8 mouse cellular contexts compared by ENCODE assay signal in the genomic region with DNA sequence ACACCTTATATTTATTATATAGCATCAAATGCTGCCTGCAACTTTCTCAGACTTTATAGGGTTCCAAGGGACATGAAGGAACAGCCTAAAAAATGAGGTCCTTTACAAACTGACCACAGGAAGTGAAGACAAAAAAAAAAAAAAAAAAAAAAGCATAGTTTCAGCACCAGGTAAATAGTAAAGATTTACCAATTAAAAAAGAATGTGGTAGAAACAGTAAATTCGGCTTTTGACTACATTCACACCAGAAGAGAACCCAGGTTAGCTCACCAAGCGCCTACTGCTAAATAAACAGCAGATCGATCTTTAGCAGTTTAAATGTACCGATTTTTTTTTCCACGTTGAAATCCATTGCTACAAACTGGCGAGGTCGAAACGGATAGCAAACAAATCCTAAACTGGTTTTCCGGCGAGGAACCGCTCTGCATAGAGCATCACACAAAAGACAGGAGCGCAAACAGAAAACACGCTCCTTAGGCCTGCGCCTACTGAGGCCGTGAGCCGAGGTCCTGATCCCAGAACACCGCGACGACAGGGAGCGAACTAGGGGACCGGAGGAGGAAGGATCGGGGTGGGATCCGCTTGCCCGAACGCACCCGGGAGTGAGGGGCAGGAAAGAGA. TPM values are rescaled to one million over a fixed set of nuclear protein-coding genes. Genes with fewer than 3 reads are reported as not detected.
DNase-seq lines count a peak whose midpoint lies in the region; ATAC-seq and TF ChIP-seq lines count a peak whose summit lies in the region.

No protein-coding gene starts in this region.

- DNase-seq in left cerebral cortex, adult 2 months (ENCODE audit: extremely low spot score in 1 of 2, low spot score in 2 of 2) = no peak
- no peak for DNase-seq in left cerebral cortex, postnatal 10 days (ENCODE audit: extremely low spot score in 1 of 2, low spot score in 2 of 2)
- DNase-seq in c-Kit-positive CD71-negative TER-119-negative erythroid progenitor cells, embryonic 14.5 days (ENCODE audit: low read depth) = peak; percentile 28
- DNase-seq in midbrain, embryonic 11.5 days (ENCODE audit: low spot score, missing footprints) = peak; percentile 98
- no peak for DNase-seq in adrenal gland, adult 2 months
- DNase-seq in gastrocnemius, adult 8-10 months (ENCODE audit: low spot score in 2 of 2) = no peak
- no peak for DNase-seq in kidney, adult 9 months

- H3K36me3 ChIP-seq in hindbrain, embryonic 13.5 days = no peaks in the 10 kb centered on the region
- no peaks in the 10 kb centered on the region; the same call in 1 of the 2 replicates for H3K36me3 ChIP-seq in midbrain, embryonic 11.5 days (ENCODE audit: control insufficient read depth, insufficient read depth, low read length)

- peak overlapping the region; percentile 96 for H3K27ac ChIP-seq in left cerebral cortex, adult 2 months
- peak overlapping the region; percentile 99 for H3K27ac ChIP-seq in hindbrain, embryonic 13.5 days
- peak overlapping the region; percentile 93 for H3K27ac ChIP-seq in midbrain, embryonic 11.5 days (ENCODE audit: low read depth, low read length)

- intact Hi-C loops in left cerebral cortex, adult 2 months (cut with DNase I) = loop anchor here (2.0 to 5.0 kb wide), 3 partner anchors 39 to 101 kb away; no protein-coding TSS in a partner anchor
- intact Hi-C loops in left cerebral cortex, postnatal 10 days (cut with DNase I) = loop anchor here (5.0 kb wide), 1 partner anchor 41 kb away; no protein-coding TSS in a partner anchor

- no peaks in the 10 kb centered on the region for H3K9me3 ChIP-seq in hindbrain, embryonic 13.5 days
- H3K9me3 ChIP-seq in midbrain, embryonic 11.5 days (ENCODE audit: control insufficient read depth, low read length) = no peaks in the 10 kb centered on the region

- H3K4me1 ChIP-seq in hindbrain, embryonic 13.5 days (replicated peaks) = peaks cover 14% of the 10 kb centered on the region
- peaks cover 6% of the 10 kb centered on the region for H3K4me1 ChIP-seq in midbrain, embryonic 11.5 days (ENCODE audit: control insufficient read depth, insufficient read depth, low read length)

- peak overlapping the region; percentile 92 for H3K4me3 ChIP-seq in left cerebral cortex, adult 2 months
- H3K4me3 ChIP-seq in hindbrain, embryonic 13.5 days = peak overlapping the region; percentile 91
- peak overlapping the region; percentile 88 for H3K4me3 ChIP-seq in midbrain, embryonic 11.5 days (ENCODE audit: low read depth, low read length)

- H3K4me2 ChIP-seq in hindbrain, embryonic 13.5 days = peak overlapping the region; percentile 63
- H3K4me2 ChIP-seq in midbrain, embryonic 11.5 days = peak overlapping the region; percentile 54

- no peaks in the 10 kb centered on the region for H3K27me3 ChIP-seq in hindbrain, embryonic 13.5 days
- no peaks in the 10 kb centered on the region for H3K27me3 ChIP-seq in midbrain, embryonic 11.5 days (ENCODE audit: control insufficient read depth, insufficient read depth, low read length)

- no peak for TF ChIP-seq CTCF in left cerebral cortex, adult 2 months (IDR thresholded peaks at IDR 0.05)

- under 1% methylated on average over 26 of the region's 26 CpGs for WGBS in hindbrain, embryonic 13.5 days
- under 1% methylated on average over 26 of the region's 26 CpGs for WGBS in midbrain, embryonic 11.5 days

- H3K9ac ChIP-seq in hindbrain, embryonic 13.5 days = peak overlapping the region; percentile 94
- H3K9ac ChIP-seq in midbrain, embryonic 11.5 days (ENCODE audit: low read length) = peak overlapping the region; percentile 96

- peak; percentile 62 for ATAC-seq in hindbrain, embryonic 13.5 days (ENCODE audit: low FRiP score)
- ATAC-seq in midbrain, embryonic 11.5 days (ENCODE audit: low FRiP score) = peak; percentile 75

RNA-seq across cellular contexts. Expression of a gene that starts 0.9 kb away (rescaled TPM):
- total RNA-seq in left cerebral cortex, adult 2 months (2021) = 100 to 1,000 TPM; 146 to 148 TPM
- 100 to 1,000 TPM; 123 to 127 TPM for total RNA-seq in left cerebral cortex, postnatal 10 days (2021)
- polyA plus RNA-seq in hindbrain, embryonic 13.5 days (2015; fragmentation: Nextera tagmentation; extraction: Ambion mirVana) = 66.7 and 68.6 TPM in 2 replicates
- polyA plus RNA-seq in midbrain, embryonic 11.5 days (2014; fragmentation: Nextera tagmentation; extraction: Ambion mirVana) = 76.6 and 82.4 TPM in 2 replicates
- total RNA-seq in adrenal gland, adult 2 months (2021) = 100 to 1,000 TPM; 100 to 110 TPM
- 48.1 and 52.6 TPM in 2 replicates for polyA plus RNA-seq in adrenal gland, adult 2 months (2012; rRNA removed)
- 10 to 100 TPM; 31.4 to 34.4 (median 32.8) TPM for total RNA-seq in gastrocnemius, adult 8-10 months (2022)

RNA-seq across cellular contexts. Expression of a gene that starts 41.9 kb away (rescaled TPM):
- 10 to 100 TPM; 19.6 to 19.9 TPM for total RNA-seq in left cerebral cortex, adult 2 months (2021)
- total RNA-seq in left cerebral cortex, postnatal 10 days (2021) = 10 to 100 TPM; 17.4 to 17.7 TPM
- 26.8 and 29.0 TPM in 2 replicates for polyA plus RNA-seq in hindbrain, embryonic 13.5 days (2015; fragmentation: Nextera tagmentation; extraction: Ambion mirVana)
- polyA plus RNA-seq in midbrain, embryonic 11.5 days (2014; fragmentation: Nextera tagmentation; extraction: Ambion mirVana) = 91.4 and 93.6 TPM in 2 replicates
- 10 to 100 TPM; 50.1 to 54.4 TPM for total RNA-seq in adrenal gland, adult 2 months (2021)
- 11.6 and 13.6 TPM in 2 replicates for polyA plus RNA-seq in adrenal gland, adult 2 months (2012; rRNA removed)
- 1 to 10 TPM; 4.1 to 4.7 (median 4.2) TPM for total RNA-seq in gastrocnemius, adult 8-10 months (2022)

Comparison
In these comparisons a context has a peak if more than half of its experiments do, and no peak if none do; other contexts are left out.
1. DNase-seq: peak in c-Kit-positive CD71-negative TER-119-negative erythroid progenitor cells, embryonic 14.5 days (single experiment) and midbrain, embryonic 11.5 days (single experiment); none in left cerebral cortex, adult 2 months (0 of 2), left cerebral cortex, postnatal 10 days (0 of 2), adrenal gland, adult 2 months (single experiment), gastrocnemius, adult 8-10 months (0 of 2) and kidney, adult 9 months (single experiment).
2. Peak in every context shown above with its lines, with median percentiles within 50 percentile points of each other: H3K27ac ChIP-seq and H3K4me3 ChIP-seq.